Mouse (Mus musculus): ENCODE results near the gene Zfp651.

Gene Zfp651

DNA sequence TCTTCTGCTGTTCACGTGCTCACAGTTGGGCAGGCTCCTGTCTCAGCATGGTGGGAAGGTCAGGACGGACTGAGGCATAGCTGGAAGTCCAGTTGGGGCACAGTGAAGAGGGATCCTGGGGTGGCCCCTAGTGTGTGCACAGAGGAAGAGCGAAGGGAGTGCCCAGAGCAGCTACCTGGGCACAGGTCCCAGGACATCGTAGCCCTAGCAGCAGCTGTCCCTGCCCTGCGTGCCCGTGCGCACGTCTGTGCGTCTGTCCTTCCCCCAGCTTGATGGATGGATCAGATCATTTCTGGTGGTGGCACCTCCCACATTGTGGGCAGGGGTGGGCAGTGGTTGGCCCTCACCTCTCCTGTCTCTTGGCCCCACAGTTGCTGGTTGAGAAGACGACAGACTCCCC is 3.1 kb downstream of the Zfp651 start:
- DNase-seq (ENCODE audit: low read depth) = no peak

DNA sequence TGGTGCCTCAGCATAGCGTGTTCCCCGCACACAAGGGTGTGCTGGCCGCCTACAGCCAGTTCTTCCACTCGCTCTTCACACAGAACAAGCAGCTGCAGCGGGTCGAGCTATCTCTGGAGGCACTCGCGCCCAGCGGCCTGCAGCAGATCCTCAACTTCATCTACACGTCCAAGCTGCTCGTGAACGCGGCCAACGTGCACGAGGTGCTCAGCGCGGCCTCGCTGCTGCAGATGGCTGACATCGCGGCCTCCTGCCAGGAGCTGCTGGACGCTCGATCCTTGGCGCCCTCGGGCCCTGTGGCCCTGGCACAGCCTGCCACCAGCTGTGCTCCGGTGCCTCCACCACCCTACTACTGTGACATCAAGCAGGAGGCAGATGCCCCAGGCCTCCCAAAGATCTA is 3.6 kb downstream of the Zfp651 start:
- DNase-seq (ENCODE audit: low read depth) = no peak

GRCm38 (mm10) chr9:121763716-121764115 is 4.6 kb downstream of the Zfp651 start:
- no peak for DNase-seq (ENCODE audit: low read depth)

GRCm38 (mm10) chr9:121765166-121765855 is 6.2 kb downstream of the Zfp651 start:
- DNase-seq (ENCODE audit: low read depth) = no peak

- no peak for DNase-seq (ENCODE audit: low read depth)
Observed at GRCm38 (mm10) chr9:121772412-121772811, 13.3 kb downstream of the Zfp651 start.

DNA sequence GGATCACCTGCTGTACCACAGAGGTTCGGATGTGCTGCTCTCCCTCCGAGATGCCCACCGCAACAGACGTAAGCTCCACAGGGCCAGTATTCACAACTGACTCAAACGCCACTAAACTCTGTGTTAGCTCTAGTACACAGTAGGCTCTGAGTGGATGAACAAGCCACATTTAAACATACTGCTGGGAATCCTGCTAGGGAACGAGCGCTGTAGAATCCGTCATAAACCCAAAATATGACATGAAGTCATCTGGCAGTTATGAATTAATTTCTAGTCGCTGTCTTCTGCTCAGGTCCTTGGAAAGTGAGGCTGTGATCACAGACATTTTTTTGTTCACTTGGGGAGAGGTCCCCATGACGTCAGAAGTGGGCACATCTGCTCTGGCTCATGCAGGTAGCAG is 16.8 kb downstream of the Zfp651 start:
- DNase-seq (ENCODE audit: low read depth) = no peak

- DNase-seq (ENCODE audit: low read depth) = no peak
Observed at GRCm38 (mm10) chr9:121776511-121776910, 17.4 kb downstream of the Zfp651 start.

- DNase-seq (ENCODE audit: low read depth) = no peak
Observed at GRCm38 (mm10) chr9:121777484-121778065, 18.4 kb downstream of the Zfp651 start, which contains the start of gene Klhl40. Gene Klhl40 (plus strand): TSS chr9:121777607.

- no peak for DNase-seq (ENCODE audit: low read depth)
Observed at GRCm38 (mm10) chr9:121778066-121778624, 19.0 kb downstream of the Zfp651 start.

- no peak for DNase-seq (ENCODE audit: low read depth)
Observed at GRCm38 (mm10) chr9:121784801-121785200, 25.7 kb downstream of the Zfp651 start.

- DNase-seq (ENCODE audit: low read depth) = no peak
Observed at GRCm38 (mm10) chr9:121785261-121785660, 26.1 kb downstream of the Zfp651 start.

DNA sequence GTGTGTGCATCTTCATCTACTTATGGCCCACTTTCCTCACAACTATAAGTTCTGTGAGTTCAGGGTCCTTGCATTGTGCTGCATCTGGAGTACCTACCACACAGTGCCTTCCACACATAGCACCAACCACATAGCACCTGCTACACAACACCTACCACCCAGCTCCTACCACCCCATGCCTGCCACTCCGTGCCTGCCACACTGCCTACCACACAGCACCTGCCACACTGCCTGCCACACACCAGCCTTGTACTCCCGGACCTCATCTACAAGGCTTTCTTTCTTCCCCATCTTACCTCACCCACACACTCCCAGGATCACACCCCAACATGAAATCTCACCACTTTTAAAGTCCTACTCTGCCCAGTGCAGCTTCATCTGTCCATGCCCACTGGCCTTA is 27.2 kb downstream of the Zfp651 start:
- DNase-seq (ENCODE audit: low read depth) = no peak

- peak; percentile 25 for DNase-seq (ENCODE audit: low read depth)
Observed at GRCm38 (mm10) chr9:121791206-121791605, 32.1 kb downstream of the Zfp651 start.

DNA sequence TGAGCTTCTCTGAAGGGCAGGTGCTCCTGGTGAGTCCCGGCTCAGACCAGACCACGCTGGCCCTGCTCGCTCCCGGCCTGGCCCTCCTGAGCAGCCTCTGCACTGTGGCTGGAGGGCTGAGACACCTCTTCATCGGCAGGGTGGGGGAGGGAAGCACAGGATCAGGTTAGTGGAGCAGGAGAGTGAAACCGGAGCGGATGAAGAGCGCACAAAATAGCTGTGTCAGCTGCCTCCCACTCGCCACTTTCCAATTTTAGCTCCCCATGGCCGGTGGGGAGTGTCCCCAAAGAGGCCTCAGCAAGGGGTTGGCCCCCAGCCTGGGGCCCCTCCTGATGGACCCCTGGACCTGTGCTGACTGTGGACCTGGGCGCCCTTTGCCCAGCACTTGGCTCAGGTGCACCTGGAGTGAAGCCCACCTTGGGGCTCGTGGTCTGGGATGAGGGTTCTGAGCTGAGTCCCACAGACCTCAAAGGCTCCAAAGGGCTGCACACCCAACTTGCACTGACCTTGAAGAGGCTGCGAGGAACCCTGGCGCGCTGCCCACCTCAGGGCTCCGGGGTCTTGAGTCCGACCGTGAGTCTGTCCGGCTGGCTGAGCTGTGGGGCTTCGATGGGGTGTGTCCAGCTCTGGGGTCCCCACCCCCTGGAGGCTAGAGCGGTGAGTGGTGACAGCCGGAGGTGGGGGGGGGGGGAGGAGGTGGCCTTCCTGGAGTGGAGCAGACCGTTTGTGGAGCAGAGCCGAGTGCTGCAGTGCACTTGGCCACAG is 32.8 kb downstream of the Zfp651 start, which contains the start of gene Hhatl:
Gene Hhatl (minus strand): TSS at position 751 of the 765 bp plus-strand sequence.
- DNase-seq (ENCODE audit: low read depth) = no peak

- no peak for DNase-seq (ENCODE audit: low read depth)
Observed at GRCm38 (mm10) chr9:121794972-121795539, 35.9 kb downstream of the Zfp651 start.

DNA sequence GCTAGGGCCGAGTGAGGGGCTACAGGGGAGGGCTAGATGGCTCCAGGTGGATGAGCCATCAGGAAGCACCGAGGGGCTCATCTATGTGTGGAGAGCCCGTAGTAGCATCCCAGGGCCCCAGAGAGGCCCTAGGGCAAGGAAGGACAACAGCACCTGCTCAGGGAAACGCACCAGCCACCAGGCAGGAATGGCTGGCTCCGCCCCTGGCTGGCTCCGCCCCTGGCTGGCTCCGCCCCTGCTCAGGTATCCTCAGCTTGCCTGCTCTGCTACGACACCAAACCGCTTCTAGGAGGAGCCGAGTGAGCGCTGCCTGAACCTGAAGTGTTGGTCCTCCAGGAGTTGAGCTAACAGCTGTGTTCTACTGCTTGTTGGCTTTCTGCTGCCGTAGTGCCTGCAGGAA is 38.6 kb downstream of the Zfp651 start:
- no peak for DNase-seq (ENCODE audit: low read depth)

DNA sequence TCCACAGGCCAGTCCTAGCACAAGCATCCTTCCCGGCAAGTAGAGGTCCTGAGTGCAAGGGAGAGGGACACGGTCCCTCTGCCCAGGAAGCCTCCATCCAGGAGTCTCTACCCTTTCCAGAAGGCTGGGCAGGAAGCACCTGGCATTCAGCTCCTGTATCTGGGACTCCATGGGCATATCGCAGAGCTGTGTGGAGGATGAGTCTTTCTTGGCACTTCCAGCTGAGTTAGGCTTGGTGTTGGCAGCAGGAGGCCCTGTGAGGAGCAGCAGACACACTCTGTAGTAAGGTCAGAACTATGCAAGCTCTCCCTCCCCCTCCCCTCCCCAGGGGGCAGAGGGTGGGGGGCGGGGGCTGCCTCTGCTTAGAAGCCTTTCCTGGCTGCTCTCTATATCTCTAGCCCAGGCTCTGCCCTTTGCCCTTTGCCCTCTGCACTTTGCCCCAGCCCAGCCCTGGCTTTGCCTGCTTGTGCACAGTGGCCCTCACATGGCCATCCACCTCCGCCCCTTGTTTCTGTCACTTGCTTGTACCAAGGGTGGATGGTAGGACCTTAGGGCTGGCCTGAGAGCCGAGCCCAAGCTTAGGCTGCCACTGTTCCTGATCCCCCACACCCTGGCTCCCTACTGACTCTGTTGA is 39.9 kb downstream of the Zfp651 start:
- no peak for DNase-seq (ENCODE audit: low read depth)

DNA sequence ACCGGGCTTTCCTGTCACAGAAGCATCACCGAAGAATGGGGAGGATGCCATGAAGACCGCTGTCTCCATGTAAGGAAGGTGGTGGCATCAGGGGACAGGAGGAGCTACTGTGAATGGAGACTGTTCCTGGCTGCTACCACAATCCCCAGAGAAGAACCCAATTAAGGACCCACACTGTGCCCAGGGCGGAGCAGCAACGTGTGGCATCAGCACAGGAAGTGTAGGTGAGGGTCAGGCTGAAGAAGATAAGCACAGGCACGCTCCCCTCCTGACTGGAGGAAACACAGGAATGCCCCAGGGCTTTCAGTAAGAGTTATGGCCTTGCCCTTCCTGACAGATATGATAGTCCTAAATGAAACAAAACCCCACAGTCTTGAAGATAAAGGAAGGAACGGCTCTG is 43.6 kb downstream of the Zfp651 start:
- DNase-seq (ENCODE audit: low read depth) = no peak

DNA sequence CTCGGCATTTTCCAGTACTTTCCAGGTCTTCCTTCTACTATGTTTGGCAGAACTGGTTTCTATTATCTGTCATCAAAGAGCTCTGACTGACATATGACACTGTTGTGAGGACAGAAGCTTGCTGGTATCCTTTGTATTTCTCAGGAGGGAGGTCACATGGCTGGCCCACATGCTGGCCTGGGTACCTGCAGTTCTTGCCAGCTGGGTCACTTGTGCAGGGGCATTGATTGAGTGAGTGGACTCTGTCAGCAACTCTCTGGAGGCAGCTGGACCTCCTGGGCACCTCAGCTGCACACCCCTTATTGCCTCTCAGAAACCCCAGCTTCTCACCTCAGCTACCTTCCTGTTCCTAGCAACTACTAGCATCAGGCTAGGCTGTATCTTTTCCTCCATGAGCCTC is 48.4 kb downstream of the Zfp651 start:
- no peak for DNase-seq (ENCODE audit: low read depth)

GRCm38 (mm10) chr9:121807947-121808346 is 48.8 kb downstream of the Zfp651 start:
- no peak for DNase-seq (ENCODE audit: low read depth)

DNA sequence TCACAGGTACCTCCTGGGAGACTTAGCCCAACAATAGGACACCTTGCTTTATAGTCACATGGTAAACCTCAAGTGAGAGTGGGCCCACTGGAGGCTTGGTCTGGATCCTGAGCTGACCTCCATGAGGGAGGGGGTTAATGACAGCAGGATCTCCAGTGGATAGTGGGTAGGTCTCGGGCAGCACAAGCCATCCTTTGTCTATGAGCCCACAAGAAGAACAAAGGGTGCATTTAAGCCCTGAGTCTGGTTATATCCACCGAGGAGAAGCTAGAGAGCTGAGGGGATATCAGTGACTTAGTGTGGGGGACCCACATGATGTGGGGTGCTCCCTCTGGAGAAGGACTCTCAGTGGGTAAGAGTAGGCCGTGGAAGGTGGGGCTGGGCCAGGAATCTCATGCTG is 49.4 kb downstream of the Zfp651 start:
- DNase-seq (ENCODE audit: low read depth) = no peak

Data from c-Kit-positive CD71-negative TER-119-negative erythroid progenitor cells, embryonic 14.5 days (primary cell).